Mouse (Mus musculus) heart, postnatal 10 days (tissue): ENCODE data around the gene Rpl3. TPM values are rescaled to one million over a fixed set of nuclear protein-coding genes. Genes with fewer than 3 reads are reported as not detected.

Experiments used
- DNase-seq, 2 experiments: peaks; one replicate each; pipeline ENCODE4 v3.0.0; 2021
- intact Hi-C: fragments of 180-260 bp; cut with DNase I; formaldehyde crosslinking; loops from one replicate; pipeline ENCODE4 v1.15.1; 2025
- microRNA-seq, 2 experiments: library from miRNA; unstranded; fragments of <30 nt; microRNA quantifications; one replicate each; pipeline ENCODE4 v1.2.0; 2022
- total RNA-seq, 2 experiments: library from RNA; stranded (reverse); gene quantifications; 2 replicates each; pipeline ENCODE4 v1.2.3; 2021

Gene Rpl3
- total RNA-seq, 2 experiments from 2014 or later: 486 to 496 TPM

DNA sequence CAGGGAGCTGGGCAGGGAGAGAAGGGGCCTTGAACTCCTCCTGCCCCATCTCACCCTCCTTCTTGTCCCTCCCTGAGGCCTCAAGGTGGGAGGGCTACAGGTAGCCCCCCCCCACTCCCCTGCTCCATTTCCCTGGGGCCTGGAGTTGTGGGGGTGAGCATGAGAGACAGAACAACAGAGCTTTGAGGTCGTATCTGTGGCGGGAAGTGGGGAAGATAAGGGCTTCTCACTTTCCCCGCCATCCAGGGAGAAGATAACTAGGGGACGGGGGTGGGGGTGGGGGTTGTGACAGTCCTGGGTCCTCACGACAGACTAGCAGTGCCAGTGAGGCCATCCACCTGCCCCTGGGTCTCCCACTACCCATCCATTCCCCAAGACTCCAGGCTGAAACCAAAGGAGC is 43.7 kb downstream of the Rpl3 start:
- intact Hi-C loops: no loop called here
- no peak for DNase-seq

DNA sequence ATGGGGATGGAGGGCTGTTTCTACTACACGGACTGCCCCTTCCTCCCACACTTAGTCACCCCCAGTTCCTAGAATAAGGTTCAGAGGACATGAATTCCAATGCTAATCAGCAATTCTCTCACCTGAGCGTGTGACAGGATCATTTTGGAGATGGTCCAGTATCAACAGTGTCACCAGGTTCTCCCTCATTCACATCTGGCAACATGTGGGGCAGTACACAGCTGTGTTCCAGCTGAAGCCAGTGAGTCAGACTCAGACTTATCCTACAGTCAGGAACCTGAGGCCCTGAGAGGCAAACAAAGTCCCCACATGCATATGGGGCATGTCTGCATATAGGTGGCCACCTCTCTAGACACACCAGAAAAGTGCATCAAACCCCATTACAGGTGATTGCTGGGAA is 44.4 kb downstream of the Rpl3 start:
- DNase-seq: no peak
- intact Hi-C loops: no loop called here

DNA sequence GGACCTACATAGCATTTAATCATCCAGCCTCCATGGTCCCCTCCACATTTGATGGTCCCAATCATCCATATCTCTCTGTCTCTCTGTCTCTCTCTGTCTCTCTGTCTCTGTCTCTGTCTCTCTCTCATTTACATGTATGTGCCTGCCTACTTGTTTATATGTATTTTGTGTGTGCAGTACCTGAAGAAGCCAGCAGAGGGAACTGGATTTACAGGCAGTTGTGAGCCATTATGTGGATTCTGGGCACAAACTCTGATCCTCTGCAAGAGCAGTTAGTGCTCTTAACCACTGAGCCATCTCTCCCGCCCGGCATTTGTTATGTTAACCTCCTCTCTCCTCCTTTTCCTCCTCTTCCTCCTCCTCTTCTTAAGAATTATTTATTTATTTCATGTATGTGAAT is 45.9 kb downstream of the Rpl3 start:
- DNase-seq: no peak
- intact Hi-C loops: no loop called here

DNA sequence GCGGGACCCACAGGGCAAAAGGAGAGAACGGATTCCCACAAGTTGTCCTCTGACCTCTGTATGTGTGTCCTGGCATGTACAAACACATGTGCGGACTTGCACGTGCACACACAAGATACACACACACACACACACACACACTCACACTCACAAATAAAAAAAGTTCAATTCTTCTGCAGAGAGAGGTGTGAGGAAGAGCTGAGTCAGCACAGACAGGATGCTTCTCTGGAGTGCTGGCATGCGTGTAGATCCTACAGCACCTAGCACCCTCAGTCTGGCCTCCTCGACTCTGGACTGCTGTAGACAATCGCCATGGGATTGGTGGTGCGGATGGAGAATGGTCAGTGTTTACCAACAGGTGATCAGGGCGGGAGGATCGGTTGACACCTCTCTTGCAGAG is 47.4 kb downstream of the Rpl3 start:
- no peak for DNase-seq
- intact Hi-C loops: no loop called here

DNA sequence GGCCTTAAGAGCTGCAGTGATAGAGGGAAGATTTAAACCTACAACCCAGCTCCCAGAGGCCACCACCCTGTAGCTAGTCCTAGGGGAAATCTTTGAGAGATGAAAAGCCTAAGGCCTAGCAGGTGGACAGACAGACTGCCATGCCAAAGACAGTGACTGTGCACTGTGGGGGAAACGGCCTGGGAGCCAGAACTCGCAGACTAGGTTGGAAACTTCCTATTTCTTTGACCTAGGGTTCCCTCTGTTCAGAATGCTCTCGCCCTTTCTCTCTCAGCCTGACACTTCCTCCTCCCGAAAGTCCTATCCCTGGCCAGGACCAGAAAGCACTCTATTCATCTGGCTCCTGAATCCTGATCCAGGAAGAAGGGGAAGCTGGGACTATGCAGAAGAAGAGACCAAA is 49.5 kb downstream of the Rpl3 start:
- no peak for DNase-seq
- intact Hi-C loops: no loop called here

DNA sequence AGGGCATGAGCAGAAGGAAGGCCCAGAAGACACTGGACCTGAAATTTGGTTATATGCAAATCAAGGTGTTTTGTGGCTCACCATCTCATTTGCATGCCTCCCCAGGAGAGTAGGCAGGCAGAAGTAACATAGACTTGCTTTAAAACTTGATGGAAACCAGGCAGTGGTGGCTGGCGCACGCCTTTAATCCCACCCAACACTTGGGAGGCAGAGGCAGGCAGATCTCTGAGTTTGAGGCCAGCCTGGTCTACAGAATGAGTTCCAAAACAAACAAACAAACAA is 53.6 kb downstream of the Rpl3 start:
- intact Hi-C loops: no loop called here
- DNase-seq: no peak

DNA sequence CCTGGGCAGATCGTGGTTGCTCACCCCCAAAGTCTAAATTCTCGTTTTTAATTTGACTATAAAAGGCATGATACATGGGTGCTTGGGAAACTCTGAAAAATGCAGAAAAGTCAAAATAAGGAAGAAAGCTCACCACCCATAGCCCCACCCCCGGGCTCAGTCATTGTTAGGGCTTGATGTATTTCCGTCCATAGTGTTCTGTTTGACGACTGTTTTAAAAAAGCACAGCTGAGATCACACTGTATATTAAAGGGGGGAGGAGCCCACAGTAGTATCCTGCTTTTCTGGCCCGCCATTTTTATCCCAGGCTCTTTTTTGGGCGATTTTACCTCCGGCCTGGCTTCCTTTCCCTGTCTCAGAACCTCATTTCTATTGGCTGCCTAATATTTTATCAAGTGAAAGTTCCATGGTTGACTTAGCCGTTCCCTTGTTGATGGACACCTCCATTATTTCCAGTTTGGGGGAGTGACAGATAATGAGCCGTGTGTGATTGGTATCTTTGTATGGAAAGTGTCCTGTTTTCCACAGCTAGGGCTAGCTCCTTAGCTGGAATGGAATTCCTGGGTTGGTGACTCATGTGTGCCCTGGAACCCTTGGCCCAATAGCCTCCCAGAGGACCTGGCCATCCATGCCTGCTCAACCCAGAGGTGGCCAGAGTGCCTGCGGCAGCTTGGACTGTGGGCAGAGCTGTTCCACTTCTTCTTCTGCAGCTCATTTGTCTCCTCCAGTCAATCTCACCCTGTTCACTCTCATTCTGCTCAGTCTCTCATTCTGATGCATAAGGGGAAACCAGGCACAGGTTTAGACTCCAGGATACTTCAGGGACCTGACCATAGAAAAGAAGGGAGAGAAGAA is 54.2 kb downstream of the Rpl3 start:
- intact Hi-C loops: no loop called here
- DNase-seq: no peak

DNA sequence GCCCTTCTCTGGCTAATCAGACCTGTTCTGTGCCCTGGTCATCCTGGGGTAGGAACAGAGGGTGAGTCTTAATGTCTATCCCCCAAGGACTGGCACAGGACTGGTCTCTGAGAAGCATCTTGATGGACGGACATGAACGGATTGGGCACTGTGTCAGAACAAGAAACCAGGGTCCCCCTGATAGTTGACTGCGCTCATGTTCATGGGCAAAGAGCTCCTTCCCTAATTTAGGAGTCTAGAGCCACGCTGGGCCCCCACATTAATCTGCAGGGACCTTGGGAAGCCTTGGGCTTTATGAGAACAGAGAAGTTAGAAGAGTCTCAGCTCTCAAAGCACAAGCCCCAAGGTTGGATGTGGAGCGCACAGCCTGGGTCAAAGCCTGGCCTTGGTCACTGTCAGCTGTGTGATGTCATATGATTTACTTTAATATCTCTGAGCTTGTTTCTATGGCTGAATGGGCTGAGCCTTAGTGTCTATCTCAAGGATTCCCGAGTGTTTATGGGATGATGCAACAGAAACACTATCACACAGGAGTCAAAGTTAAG is 56.3 kb downstream of the Rpl3 start:
- DNase-seq: no peak
- intact Hi-C loops: no loop called here

DNA sequence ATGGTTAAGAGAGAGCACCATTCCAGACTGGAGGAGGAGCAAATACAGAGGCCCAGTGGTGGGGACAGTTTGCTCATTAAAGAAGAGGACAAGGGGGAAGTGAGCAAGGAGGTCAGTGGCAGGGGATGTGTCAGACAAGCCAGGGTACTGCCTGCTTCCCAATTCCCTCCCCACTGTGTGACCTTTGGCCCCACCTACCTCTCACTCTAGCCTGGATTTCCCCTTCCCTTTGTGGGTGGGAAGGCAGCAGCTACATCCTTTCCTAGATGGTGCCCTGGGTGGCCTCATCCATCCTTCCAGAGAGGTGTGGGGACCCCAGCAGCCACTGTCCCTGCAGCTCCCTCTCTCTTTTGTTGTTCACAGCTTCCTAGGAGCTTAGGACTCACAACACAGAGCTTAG is 56.8 kb downstream of the Rpl3 start:
- intact Hi-C loops: no loop called here
- DNase-seq: no peak

DNA sequence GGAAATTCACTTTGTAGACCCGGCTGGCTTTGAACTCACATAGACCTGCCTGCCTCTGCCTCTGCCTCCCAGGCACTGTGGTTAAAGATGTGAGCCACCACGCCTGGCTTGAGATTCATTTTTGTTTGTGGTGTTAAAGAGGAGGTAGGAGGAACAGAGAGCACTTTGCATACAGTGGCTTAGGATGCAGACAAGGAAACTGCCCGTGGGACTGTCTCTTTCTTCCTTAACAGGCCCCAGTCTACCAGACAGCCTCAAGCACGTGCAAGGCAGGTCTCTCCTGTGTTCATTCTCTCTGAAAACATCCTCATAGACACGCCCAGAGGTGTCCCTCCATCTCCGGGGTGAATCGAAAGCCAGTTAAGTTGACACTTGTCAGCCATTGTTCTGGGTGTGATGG is 57.3 kb downstream of the Rpl3 start:
- intact Hi-C loops: no loop called here
- DNase-seq: no peak

DNA sequence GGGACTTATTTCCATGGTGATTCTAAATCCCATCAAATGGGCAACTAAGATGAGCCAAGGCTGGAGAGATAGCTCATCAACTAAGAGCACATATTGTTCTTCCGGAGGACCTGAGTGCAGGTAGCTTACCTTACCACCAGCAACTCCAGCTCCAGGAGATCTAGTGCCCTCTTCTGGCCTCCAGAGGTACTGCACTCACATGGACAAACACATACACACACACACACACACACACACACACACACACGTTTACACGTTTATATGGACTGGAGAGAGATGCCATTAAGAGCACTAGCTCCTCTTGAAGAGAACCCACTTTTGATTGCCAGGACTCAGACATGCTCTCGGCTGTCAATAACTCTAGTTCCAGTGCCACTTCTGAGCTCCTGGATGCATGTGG is 60.5 kb downstream of the Rpl3 start:
- no peak for DNase-seq
- intact Hi-C loops: no loop called here

DNA sequence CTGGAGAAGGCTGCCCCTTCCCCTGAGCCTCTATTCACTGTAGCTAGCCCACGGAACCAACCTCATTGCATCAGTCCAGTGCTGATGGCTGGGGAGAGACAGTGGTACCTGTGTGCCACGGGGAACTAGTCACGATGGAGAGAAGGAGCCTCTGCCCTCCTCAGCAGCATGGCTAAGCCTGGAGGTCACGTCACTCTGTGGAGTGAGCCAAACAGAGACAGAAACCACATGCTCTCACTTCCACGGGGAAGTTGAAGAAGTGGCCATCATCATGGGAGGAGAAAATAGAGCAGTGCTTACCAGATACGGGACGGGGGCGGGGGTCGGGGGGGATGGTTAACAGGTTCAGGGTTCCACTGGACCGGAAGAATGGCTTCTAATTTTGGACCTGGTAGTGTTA is 61.3 kb downstream of the Rpl3 start:
- intact Hi-C loops: no loop called here
- no peak for DNase-seq

DNA sequence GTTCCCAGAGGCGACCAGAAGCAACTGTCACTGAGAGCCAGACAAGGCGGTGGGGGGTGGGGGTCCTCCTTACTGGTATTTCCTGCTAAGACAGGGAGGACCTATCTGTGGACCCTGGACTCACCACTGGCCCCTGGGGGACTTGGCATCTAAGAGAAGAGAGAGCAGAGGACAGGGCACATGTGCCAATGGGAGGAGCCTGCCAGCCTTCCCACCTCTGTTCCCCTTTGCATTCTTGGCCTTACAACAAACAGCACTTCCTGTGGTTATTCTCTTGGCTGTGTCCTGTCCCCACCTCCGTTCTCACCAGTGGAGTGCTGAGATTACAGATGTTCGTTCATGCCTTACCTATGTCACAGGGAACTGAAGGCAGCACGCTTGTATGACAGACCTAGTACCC is 62.8 kb downstream of the Rpl3 start:
- DNase-seq: no peak

More for the DNA sequence above, 62.8 kb downstream of the Rpl3 start:
- intact Hi-C loops: no loop called here

Small RNA genes within 50 kb of the gene (microRNA-seq; reads per million reads assigned to microRNA genes)
- 147 to 190 reads per million in 2 experiments for gene Snord43

Other genes starting within 250 kb of the Rpl3 start
- gene Apobec3, start 200.2 kb downstream of the Rpl3 start, total RNA-seq: 10 to 100 TPM; 11.2 to 11.7 TPM
- gene Cbx7, start 120.7 kb downstream of the Rpl3 start, total RNA-seq: 1 to 10 TPM; 3.0 to 3.8 TPM
- gene Pdgfb, start 76.9 kb downstream of the Rpl3 start, total RNA-seq: 10 to 100 TPM; 49.2 to 56.2 TPM
- gene Syngr1, start 534 bp downstream of the Rpl3 start, total RNA-seq: 10 to 100 TPM; 84.9 to 86.7 TPM
- 10 to 100 TPM; 33.3 to 34.3 TPM for gene Tab1, start 41.3 kb upstream of the Rpl3 start, total RNA-seq
- gene Mgat3, start 81.9 kb upstream of the Rpl3 start, total RNA-seq: 1 to 10 TPM; 1.6 to 2.3 TPM
- 10 to 100 TPM; 33.2 to 37.6 TPM for gene Mief1, start 142.2 kb upstream of the Rpl3 start, total RNA-seq
- gene AC140267.1, start 144.0 kb upstream of the Rpl3 start, total RNA-seq: 10 to 100 TPM; 22.0 to 31.2 TPM
- gene Atf4, start 163.3 kb upstream of the Rpl3 start, total RNA-seq: 100 to 1,000 TPM in 1 of 2 experiments, 10 to 100 TPM in 1; 96.4 to 105 TPM
- 10 to 100 TPM; 20.0 to 24.6 TPM for gene Rps19bp1, start 172.4 kb upstream of the Rpl3 start, total RNA-seq
- gene Cacna1i, start 195.4 kb upstream of the Rpl3 start, total RNA-seq: under 1 TPM in 1 of 2 experiments, not detected in 1; 0.05 TPM